Mouse (Mus musculus) olfactory bulb, adult 2 months (tissue): Measurements from ENCODE around the gene Cldn1.

Experiments used
- CTCF ChIP-seq: fragments of 200-500 bp; IDR thresholded peaks from 2 replicates; pipeline ENCODE4 v1.5.1; 2012; ENCODE audit warnings: low read depth, mild to moderate bottlenecking, low read length, moderate library complexity; ENCODE audit not compliant: insufficient read depth
- POLR2A ChIP-seq: fragments of 200-500 bp; IDR thresholded peaks from 2 replicates; pipeline ENCODE4 v1.6.1; 2012; ENCODE audit warnings: mild to moderate bottlenecking, low read depth, low read length, moderate library complexity; ENCODE audit not compliant: insufficient read depth

- TF ChIP-seq CTCF = no peak
- no peak for TF ChIP-seq POLR2A
Observed at GRCm38 (mm10) chr16:26360694-26361093, 10.9 kb downstream of the Cldn1 start.
